Mouse (Mus musculus): ENCODE results near the gene Alyref2. TPM values are rescaled to one million over a fixed set of nuclear protein-coding genes. Genes with fewer than 3 reads are reported as not detected.

Alyref2 gene
- 12.8 and 15.6 TPM in 2 replicates for polyA plus RNA-seq (2015; fragmentation: Nextera tagmentation; extraction: Ambion mirVana)

DNA sequence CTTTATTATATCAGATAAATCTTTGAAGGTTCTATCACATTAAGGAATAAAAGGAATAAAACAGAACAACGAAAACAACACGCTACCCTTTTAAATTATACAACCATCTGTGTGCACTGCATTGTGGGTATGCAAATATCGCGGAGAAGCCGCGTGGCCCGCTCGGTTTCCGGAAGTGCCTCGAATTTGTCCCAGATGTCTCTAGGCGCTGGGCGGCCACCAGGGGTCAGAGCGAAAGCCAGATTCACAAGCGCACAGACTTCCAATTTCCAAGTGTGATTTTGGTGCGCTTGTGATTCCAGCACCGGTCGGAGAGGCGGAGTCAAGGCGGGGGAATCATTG, at the start of gene Alyref2:
Gene Alyref2, plus strand, starts transcription at position 229 of the 342 bp plus-strand sequence.
- 0% methylated on average over 19 of the region's 19 CpGs for WGBS
- no peaks in the 10 kb centered on the region for H3K36me3 ChIP-seq
- H3K4me2 ChIP-seq: peak within 1 kb of the TSS; percentile 83

DNA sequence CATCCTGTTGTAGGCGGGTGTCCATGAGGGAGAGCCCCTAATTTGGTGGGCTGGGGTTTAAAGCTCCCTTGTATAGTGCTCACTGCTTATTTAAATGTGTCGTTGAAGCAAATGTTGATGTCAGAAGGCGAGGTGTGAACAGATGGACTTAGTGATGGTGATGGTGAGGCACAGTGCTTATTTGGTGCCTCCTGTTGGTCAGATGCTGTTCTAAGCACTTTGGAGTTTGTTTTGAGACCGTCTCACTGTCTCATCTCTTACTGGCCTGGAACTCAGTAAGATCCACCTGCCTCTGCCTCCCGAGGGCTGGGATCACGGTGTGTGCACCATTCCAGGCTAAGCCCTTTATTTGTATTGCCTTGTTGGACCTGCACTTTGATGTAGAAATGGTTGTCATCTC, 48.4 kb upstream of the Alyref2 start:
- no peak for ATAC-seq (ENCODE audit: extremely low read depth, insufficient number of reproducible peaks, low FRiP score, low TSS enrichment)
- Histone ChIP-seq H3K9me3 (no peaks in the 10 kb centered on the region), H3K4me2 (no peak overlapping the region), H3K4me1 (peaks cover 11% of the 10 kb centered on the region), H3K9ac (no peak overlapping the region), H3K4me3 (no peak overlapping the region), H3K27me3 (replicated peaks) (no peaks in the 10 kb centered on the region), H3K27ac (replicated peaks) (no peak overlapping the region), H3K36me3 (no peaks in the 10 kb centered on the region; the same call in 1 of the 2 replicates)
- WGBS: 75% methylated on average over 6 of the region's 6 CpGs

More for the DNA sequence above, at the start of gene Alyref2:
- peak; percentile 81 for ATAC-seq (ENCODE audit: extremely low read depth, insufficient number of reproducible peaks, low FRiP score, low TSS enrichment)
- Histone ChIP-seq H3K4me3 (peak within 1 kb of the TSS; percentile 77), H3K4me1 (peaks cover 17% of the 10 kb centered on the region), H3K9ac (peak within 1 kb of the TSS; percentile 93), H3K27me3 (replicated peaks) (no peaks in the 10 kb centered on the region), H3K27ac (replicated peaks) (peak within 1 kb of the TSS; percentile 97), H3K9me3 (no peaks in the 10 kb centered on the region)

DNA sequence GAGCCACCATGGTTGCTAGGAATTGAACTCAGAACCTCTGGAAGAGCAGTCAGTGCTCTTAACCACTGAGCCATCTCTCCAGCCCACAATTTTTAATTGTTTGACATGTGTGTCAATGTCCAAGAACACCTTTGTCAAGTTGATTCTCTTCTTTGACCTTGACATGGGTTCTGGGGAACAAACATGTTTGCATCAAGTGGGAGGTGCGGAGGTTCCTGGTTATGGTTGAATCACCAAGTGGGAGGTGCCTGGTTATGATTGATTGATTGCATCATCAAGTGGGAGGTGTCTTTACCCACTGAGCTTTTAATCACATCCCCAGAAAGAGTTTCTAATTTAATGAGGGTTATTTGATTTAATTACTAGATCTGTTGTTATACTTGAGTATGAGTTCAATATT, 45.7 kb upstream of the Alyref2 start:
- 86% methylated on average over 1 of the region's 1 CpGs for WGBS
- no peak for ATAC-seq (ENCODE audit: extremely low read depth, insufficient number of reproducible peaks, low FRiP score, low TSS enrichment)
- peaks cover 14% of the 10 kb centered on the region for H3K4me1 ChIP-seq

DNA sequence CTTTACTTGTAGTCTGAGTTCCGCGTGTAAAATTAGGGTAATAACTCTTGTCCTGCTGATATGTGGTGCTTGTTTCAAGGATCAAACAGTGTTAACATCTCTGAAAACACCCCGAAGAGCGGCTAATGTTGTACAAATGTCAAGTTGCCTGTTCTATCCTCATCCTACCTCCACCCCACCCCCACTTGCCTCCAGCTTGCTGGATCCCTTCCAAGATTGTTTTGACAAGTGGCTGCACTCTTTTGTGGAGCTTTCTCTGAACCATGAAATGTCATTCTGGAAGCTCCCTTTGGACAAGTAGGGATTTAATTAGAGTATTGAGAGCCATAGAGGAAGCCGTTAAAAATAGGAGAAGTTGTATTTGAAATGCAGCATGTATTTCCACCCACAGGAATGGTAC, 43.5 kb upstream of the Alyref2 start:
- peak overlapping the region; percentile 6; the same call in 1 of the 2 replicates for H3K4me2 ChIP-seq
- no peaks in the 10 kb centered on the region for H3K27me3 ChIP-seq (replicated peaks)
- no peak overlapping the region for H3K9ac ChIP-seq
- ATAC-seq (ENCODE audit: extremely low read depth, insufficient number of reproducible peaks, low FRiP score, low TSS enrichment): no peak
- WGBS: 46% methylated on average over 5 of the region's 5 CpGs
- H3K9me3 ChIP-seq: no peaks in the 10 kb centered on the region
- no peak overlapping the region for H3K4me3 ChIP-seq
- H3K27ac ChIP-seq (replicated peaks): peak overlapping the region; percentile 17; the same call in 1 of the 2 replicates
- H3K4me1 ChIP-seq: peaks cover 14% of the 10 kb centered on the region
- H3K36me3 ChIP-seq: peaks cover 44% of the 10 kb centered on the region

More for the DNA sequence above, 45.7 kb upstream of the Alyref2 start:
- peaks cover 24% of the 10 kb centered on the region for H3K36me3 ChIP-seq
- H3K4me2 ChIP-seq: no peak overlapping the region
- no peak overlapping the region for H3K9ac ChIP-seq
- H3K27ac ChIP-seq (replicated peaks): no peak overlapping the region
- no peak overlapping the region for H3K4me3 ChIP-seq
- no peaks in the 10 kb centered on the region for H3K27me3 ChIP-seq (replicated peaks)
- no peaks in the 10 kb centered on the region for H3K9me3 ChIP-seq

DNA sequence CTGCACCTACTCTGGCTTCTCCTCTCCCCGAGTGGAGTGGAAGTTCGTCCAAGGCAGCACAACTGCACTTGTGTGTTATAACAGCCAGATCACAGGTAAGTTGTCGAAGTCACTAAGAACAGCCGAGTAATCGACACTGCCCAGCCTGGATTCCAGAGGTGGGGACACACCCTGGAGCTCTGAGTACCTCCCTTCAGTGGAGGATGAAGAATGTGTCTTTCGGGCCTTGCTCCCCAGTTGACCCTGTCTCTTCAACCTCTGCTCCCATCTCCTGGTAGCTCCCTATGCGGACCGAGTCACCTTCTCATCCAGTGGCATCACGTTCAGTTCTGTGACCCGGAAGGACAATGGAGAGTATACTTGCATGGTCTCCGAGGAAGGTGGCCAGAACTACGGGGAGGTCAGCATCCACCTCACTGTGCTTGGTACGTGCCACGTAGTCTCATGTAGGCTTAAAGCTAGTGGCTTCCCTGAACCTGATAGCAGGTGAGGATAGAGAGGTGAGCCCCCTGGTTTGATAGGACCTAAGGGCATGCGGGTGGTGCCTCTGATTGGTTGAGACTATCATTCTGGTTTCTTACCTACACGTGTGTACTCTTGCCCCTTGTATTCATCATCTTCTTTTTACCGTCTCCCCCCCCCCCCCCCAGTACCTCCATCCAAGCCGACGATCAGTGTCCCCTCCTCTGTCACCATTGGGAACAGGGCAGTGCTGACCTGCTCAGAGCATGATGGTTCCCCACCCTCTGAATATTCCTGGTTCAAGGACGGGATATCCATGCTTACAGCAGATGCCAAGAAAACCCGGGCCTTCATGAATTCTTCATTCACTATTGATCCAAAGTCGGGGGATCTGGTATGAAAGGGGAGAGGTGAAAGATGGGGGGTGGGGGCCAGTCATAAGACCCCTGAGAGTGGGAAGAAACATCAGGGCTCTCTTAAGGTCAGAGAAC, 42.5 kb upstream of the Alyref2 start:
- H3K9ac ChIP-seq: no peak overlapping the region
- no peak overlapping the region for H3K4me3 ChIP-seq
- peaks cover 14% of the 10 kb centered on the region for H3K4me1 ChIP-seq
- H3K36me3 ChIP-seq: peaks cover 52% of the 10 kb centered on the region
- no peak for ATAC-seq (ENCODE audit: extremely low read depth, insufficient number of reproducible peaks, low FRiP score, low TSS enrichment)
- WGBS: 88% methylated on average over 22 of the region's 22 CpGs
- H3K9me3 ChIP-seq: no peaks in the 10 kb centered on the region
- no peaks in the 10 kb centered on the region for H3K27me3 ChIP-seq (replicated peaks)
- no peak overlapping the region for H3K27ac ChIP-seq (replicated peaks)
- no peak overlapping the region for H3K4me2 ChIP-seq

DNA sequence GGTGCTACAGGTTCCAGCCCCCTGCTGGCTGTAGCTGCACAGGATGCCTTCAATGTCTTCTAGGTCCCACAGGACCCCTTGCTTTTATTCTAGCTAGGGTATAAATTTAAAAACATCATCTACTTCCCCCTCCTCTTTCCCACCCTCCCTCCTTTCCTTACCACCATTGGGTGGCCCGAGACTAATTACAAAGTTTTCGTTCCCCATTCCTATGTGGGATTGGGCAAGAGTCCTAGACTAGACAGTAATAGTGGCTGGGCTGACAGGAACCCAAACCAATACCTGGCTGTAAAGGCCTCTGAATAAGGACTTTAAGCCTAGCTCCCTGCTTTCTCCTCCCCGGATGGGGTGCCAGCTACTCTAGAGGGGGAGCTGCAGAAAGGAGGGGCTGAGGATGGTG, 40.1 kb upstream of the Alyref2 start:
- WGBS: 84% methylated on average over 3 of the region's 3 CpGs
- no peak overlapping the region for H3K4me3 ChIP-seq

DNA sequence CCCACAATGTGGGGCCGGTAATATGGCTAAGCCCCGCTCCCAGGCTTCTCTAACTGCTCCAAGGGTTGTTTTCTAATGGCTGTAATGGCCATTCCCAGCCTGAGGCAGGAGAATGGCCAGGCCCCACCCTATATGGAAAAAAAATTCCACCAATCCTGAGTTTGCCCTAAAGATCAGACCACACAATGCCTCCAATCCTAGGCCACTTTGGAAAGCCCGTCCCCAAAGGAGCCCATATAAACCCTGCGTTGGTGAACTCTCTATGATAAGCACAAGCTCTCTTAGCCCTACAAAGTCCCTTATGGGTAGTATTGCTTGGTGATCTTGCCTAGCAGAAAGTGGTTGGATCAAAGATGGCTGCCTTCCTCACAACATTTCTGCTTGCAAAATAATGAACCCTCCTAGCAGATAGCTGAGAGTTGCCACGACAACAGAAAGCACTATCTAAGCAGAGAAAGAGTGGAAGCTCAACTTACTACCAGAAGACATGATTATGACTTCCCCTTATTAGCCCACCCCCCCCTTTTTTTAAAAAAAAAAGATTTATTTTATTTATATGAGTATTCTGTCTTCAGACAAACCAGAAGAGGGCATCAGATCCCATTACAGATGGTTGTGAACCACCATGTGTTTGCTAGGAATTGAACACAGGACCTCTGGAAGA, 37.4 kb upstream of the Alyref2 start:
- WGBS: 88% methylated on average over 5 of the region's 5 CpGs
- ATAC-seq (ENCODE audit: extremely low read depth, insufficient number of reproducible peaks, low FRiP score, low TSS enrichment): no peak
- H3K27me3 ChIP-seq (replicated peaks): no peaks in the 10 kb centered on the region
- H3K36me3 ChIP-seq: peaks cover 45% of the 10 kb centered on the region
- peaks cover 17% of the 10 kb centered on the region for H3K4me1 ChIP-seq
- no peak overlapping the region for H3K4me3 ChIP-seq
- H3K27ac ChIP-seq (replicated peaks): no peak overlapping the region
- no peak overlapping the region for H3K9ac ChIP-seq
- H3K9me3 ChIP-seq: no peaks in the 10 kb centered on the region
- H3K4me2 ChIP-seq: no peak overlapping the region

More for the DNA sequence above, 40.1 kb upstream of the Alyref2 start:
- no peak for ATAC-seq (ENCODE audit: extremely low read depth, insufficient number of reproducible peaks, low FRiP score, low TSS enrichment)
- H3K4me1 ChIP-seq: peaks cover 14% of the 10 kb centered on the region
- no peaks in the 10 kb centered on the region for H3K27me3 ChIP-seq (replicated peaks)
- peaks cover 52% of the 10 kb centered on the region for H3K36me3 ChIP-seq
- no peaks in the 10 kb centered on the region for H3K9me3 ChIP-seq
- no peak overlapping the region for H3K27ac ChIP-seq (replicated peaks)
- no peak overlapping the region for H3K4me2 ChIP-seq
- H3K9ac ChIP-seq: no peak overlapping the region

DNA sequence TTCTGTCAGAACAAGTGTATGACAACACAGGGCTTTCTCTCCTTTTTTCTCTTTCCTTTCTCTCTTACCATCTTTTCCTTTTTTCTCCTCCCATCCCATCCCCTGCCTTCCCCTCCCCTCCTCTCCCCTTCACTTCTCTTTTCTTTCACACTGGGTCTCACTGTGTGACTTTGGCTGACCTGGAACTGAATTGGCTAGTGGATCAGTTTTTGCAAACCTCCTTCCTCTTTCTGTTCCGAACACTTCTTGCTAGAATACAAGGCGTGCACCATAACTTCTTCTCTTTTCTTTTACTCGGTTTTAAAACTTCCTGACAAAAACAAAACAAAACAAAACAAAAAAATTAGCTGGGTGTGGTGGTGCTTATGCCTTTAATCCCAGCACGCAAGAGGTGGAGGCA, 36.7 kb upstream of the Alyref2 start:
- Histone ChIP-seq H3K4me3 (no peak overlapping the region), H3K27me3 (replicated peaks) (no peaks in the 10 kb centered on the region), H3K27ac (replicated peaks) (no peak overlapping the region), H3K9ac (no peak overlapping the region), H3K9me3 (no peaks in the 10 kb centered on the region), H3K4me1 (peaks cover 22% of the 10 kb centered on the region), H3K4me2 (no peak overlapping the region), H3K36me3 (peaks cover 39% of the 10 kb centered on the region)
- 71% methylated on average over 4 of the region's 4 CpGs for WGBS
- no peak for ATAC-seq (ENCODE audit: extremely low read depth, insufficient number of reproducible peaks, low FRiP score, low TSS enrichment)

DNA sequence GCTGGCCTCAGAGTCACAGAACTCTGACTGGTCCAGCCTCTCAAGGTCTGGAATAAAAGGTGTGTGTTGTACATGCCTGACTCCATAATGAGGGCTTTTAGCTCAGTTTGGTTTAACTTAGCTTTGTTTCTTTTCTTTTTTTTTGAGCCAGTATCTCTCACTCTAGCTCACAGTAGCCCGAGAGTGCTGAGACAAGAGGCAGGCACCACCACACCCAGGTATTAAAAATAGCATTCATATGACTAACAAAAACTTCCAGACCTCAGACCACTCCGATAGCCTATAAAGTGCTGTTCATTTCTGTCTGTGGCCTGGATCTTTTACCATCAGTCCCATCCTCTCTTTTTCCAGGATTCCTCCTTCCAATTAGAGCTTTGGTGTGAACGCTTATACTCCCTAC, 33.6 kb upstream of the Alyref2 start:
- 0 out of 2 replicates have a peak overlapping the region, but pooled peaks have one; percentile 19 for H3K9ac ChIP-seq
- H3K27ac ChIP-seq (replicated peaks): peak overlapping the region; percentile 68
- peak overlapping the region; percentile 51 for H3K4me2 ChIP-seq

DNA sequence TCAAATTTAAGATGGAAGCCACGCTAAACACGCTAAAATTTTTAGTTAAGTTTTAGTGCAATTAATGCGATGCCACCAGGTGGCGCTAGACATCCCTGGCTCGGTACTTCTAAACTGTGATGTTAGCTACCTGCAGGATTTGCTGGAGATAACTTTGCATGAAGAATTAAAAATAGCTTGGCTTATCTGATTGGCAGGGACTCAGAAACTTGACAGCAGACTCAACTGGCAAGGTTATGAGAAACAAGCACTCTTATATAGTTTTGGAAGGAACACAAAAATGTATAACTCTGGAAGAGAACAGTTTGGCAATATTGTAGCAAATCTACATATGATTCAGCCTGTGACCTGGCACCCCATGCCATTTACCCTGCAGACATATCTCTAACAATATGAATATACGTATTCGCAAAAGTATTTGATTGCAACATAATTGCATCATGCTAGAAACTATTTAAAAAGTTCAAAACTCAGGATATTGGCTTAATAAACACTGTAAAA, 32.9 kb upstream of the Alyref2 start:
- Histone ChIP-seq H3K27ac (replicated peaks) (peak overlapping the region; percentile 68; the same call in 1 of the 2 replicates), H3K4me1 (peaks cover 22% of the 10 kb centered on the region), H3K4me2 (peak overlapping the region; percentile 51), H3K9me3 (no peaks in the 10 kb centered on the region), H3K27me3 (replicated peaks) (no peaks in the 10 kb centered on the region), H3K4me3 (no peak overlapping the region), H3K36me3 (peaks cover 4% of the 10 kb centered on the region; the same call in 1 of the 2 replicates), H3K9ac (no peak overlapping the region)
- WGBS: 32% methylated on average over 7 of the region's 7 CpGs
- no peak for ATAC-seq (ENCODE audit: extremely low read depth, insufficient number of reproducible peaks, low FRiP score, low TSS enrichment)

More for the DNA sequence above, 33.6 kb upstream of the Alyref2 start:
- no peak for ATAC-seq (ENCODE audit: extremely low read depth, insufficient number of reproducible peaks, low FRiP score, low TSS enrichment)
- 54% methylated on average over 3 of the region's 3 CpGs for WGBS
- Histone ChIP-seq H3K27me3 (replicated peaks) (no peaks in the 10 kb centered on the region), H3K4me1 (peaks cover 22% of the 10 kb centered on the region), H3K9me3 (no peaks in the 10 kb centered on the region), H3K4me3 (no peak overlapping the region), H3K36me3 (peaks cover 9% of the 10 kb centered on the region)

DNA sequence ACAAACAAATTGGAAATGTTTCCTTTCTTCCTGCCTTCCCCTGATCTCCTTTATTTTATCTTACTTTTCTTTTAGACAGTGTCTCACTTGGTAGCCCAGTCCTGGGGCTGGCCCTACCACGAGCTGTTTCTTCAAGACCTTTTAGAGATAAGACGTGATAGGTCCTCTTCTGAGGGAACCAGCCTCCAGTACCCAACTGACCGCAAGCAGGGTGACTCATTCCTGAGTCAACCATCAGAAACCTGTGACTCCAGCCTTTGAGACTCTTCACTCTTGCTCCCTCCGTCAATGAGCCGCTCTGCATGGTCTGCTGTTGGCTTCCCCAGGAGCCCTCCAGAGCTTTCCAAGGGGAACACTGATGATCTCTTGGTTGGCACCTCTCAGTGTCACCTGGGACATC, 32.4 kb upstream of the Alyref2 start:
- H3K4me2 ChIP-seq: no peak overlapping the region
- H3K36me3 ChIP-seq: no peaks in the 10 kb centered on the region
- ATAC-seq (ENCODE audit: extremely low read depth, insufficient number of reproducible peaks, low FRiP score, low TSS enrichment): no peak
- no peaks in the 10 kb centered on the region for H3K27me3 ChIP-seq (replicated peaks)
- no peak overlapping the region for H3K9ac ChIP-seq
- H3K27ac ChIP-seq (replicated peaks): no peak overlapping the region
- no peaks in the 10 kb centered on the region for H3K9me3 ChIP-seq
- H3K4me3 ChIP-seq: no peak overlapping the region
- WGBS: 48% methylated on average over 5 of the region's 5 CpGs
- peaks cover 22% of the 10 kb centered on the region for H3K4me1 ChIP-seq
